Mouse (Mus musculus) midbrain, embryonic 12.5 days (tissue): ENCODE data around the gene Sp3. TPM values are rescaled to one million over a fixed set of nuclear protein-coding genes. Genes with fewer than 3 reads are reported as not detected.
"Not testable (repeated sequence)": the region's sequence is repeated elsewhere in the genome, so short reads cannot be mapped to it uniquely, and the experiment has no call there.

Experiments
- ATAC-seq: fragments of 200-750 bp; cut with Nextera tagmentation; 2 replicates; pipeline ENCODE4 v1.8.0; 2017; ENCODE audit warnings: low read depth, moderate TSS enrichment, moderate library complexity; ENCODE audit not compliant: low FRiP score
- H3K27ac ChIP-seq: fragments of 300-500 bp; sonication (generic); replicated peaks from 2 replicates; pipeline ENCODE4 v1.5.1; 2016; ENCODE audit warnings: mild to moderate bottlenecking
- H3K27me3 ChIP-seq: fragments of 300-500 bp; sonication (generic); 2 replicates; pipeline ENCODE4 v1.6.1; 2016; ENCODE audit warnings: mild to moderate bottlenecking
- H3K36me3 ChIP-seq: fragments of 300-500 bp; sonication (generic); 2 replicates; pipeline ENCODE4 v1.6.1; 2016
- H3K4me1 ChIP-seq: fragments of 300-500 bp; sonication (generic); 2 replicates; pipeline ENCODE4 v1.6.1; 2016
- H3K4me2 ChIP-seq: fragments of 300-500 bp; sonication (generic); replicated peaks from 2 replicates; pipeline ENCODE4 v1.6.1; 2016; ENCODE audit warnings: mild to moderate bottlenecking, moderate library complexity
- H3K4me3 ChIP-seq: fragments of 300-500 bp; sonication (generic); 2 replicates; pipeline ENCODE4 v1.5.1; 2016; ENCODE audit warnings: mild to moderate bottlenecking
- H3K9ac ChIP-seq: fragments of 300-500 bp; sonication (generic); replicated peaks from 2 replicates; pipeline ENCODE4 v1.6.1; 2016; ENCODE audit warnings: mild to moderate bottlenecking, moderate library complexity
- H3K9me3 ChIP-seq: fragments of 300-500 bp; sonication (generic); 2 replicates; pipeline ENCODE4 v1.6.1; 2016; ENCODE audit warnings: mild to moderate bottlenecking
- WGBS: fragments of 180-500 bp; shearing (Covaris S2); methylation state at CpG from one replicate; pipeline ENCODE4 v1.1.7; 2016; 5-methylcytosine and 5-hydroxymethylcytosine counted together
- polyA plus RNA-seq: library from polyadenylated mRNA; unstranded; fragments of >200 nt; fragmentation: Nextera tagmentation; extraction: Ambion mirVana; gene quantifications from 2 replicates; pipeline ENCODE4 v1.2.1, GENCODE M21; 2016

Sp3 gene
- 70.8 and 75.9 TPM in 2 replicates for polyA plus RNA-seq

DNA sequence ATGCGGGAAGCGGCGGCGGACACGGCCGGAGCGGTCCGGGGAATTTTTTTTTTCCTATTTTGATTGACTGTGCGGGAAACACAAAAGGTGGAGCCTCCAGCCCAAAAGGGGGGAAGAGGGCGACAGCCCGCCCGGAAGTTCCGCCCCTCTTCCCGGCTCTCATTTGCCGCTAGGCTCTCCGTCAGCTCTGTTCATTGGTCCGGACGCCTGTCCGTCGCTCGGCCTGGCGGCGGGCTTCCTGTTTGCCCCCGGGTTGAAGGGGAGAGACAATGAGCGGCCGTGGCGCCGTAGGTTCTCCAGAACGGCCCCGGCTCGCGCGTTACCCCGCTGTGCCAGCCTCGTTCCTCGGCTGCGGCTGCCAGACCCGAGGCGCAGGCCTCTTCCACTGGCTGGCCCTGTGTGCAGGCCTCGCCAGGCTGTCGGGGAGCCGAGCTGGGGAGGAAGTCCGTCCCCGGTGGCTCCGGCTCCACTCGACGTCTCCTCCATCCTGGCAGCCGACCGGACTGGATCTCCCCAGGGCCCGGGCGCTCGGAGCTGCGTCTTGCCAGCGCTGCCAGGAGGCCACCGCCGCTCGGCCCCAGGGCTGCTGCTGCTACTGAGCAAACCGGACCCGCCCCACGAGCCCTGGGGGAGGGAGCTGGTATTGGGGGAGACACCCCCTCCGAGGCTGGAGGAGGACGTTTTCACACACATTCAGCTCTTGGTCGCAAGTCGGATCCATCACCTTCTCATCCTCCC is at the start of gene Sp3:
Sp3 (minus strand) TSS at position 110 of the 738 bp plus-strand sequence.
- ATAC-seq, result peak; percentile 89
- Histone ChIP-seq H3K9me3 (no peaks in the 10 kb centered on the region), H3K4me3 (peak within 1 kb of the TSS; percentile 99), H3K36me3 (no peaks in the 10 kb centered on the region), H3K27me3 (no peaks in the 10 kb centered on the region), H3K4me1 (peaks cover 25% of the 10 kb centered on the region), H3K27ac (peak within 1 kb of the TSS; percentile 100), H3K4me2 (peak within 1 kb of the TSS; percentile 65), H3K9ac (peak within 1 kb of the TSS; percentile 100)
- under 1% methylated on average over 64 of the region's 64 CpGs for WGBS

- Histone ChIP-seq H3K27ac (no peak overlapping the region), H3K27me3 (no peaks in the 10 kb centered on the region), H3K4me1 (no peaks in the 10 kb centered on the region), H3K9me3 (no peaks in the 10 kb centered on the region), H3K9ac (no peak overlapping the region), H3K36me3 (no peaks in the 10 kb centered on the region), H3K4me3 (no peak overlapping the region), H3K4me2 (no peak overlapping the region)
- 91% methylated on average over 3 of the region's 3 CpGs for WGBS
- ATAC-seq, result no peak
Measured at GRCm38 (mm10) chr2:73029846-73030245, 49.6 kb upstream of the Sp3 start.

GRCm38 (mm10) chr2:73028019-73028418 is 47.8 kb upstream of the Sp3 start:
- no peaks in the 10 kb centered on the region for H3K36me3 ChIP-seq
- 91% methylated on average over 3 of the region's 3 CpGs for WGBS
- H3K4me3 ChIP-seq, result no peak overlapping the region
- H3K4me1 ChIP-seq, result no peaks in the 10 kb centered on the region
- H3K27me3 ChIP-seq, result no peaks in the 10 kb centered on the region
- H3K9me3 ChIP-seq, result no peaks in the 10 kb centered on the region
- H3K27ac ChIP-seq, result no peak overlapping the region
- H3K9ac ChIP-seq, result no peak overlapping the region
- no peak overlapping the region for H3K4me2 ChIP-seq
- ATAC-seq, result no peak

- H3K36me3 ChIP-seq, result no peaks in the 10 kb centered on the region
- no peak overlapping the region for H3K4me3 ChIP-seq
- H3K27me3 ChIP-seq, result no peaks in the 10 kb centered on the region
- no peak overlapping the region for H3K9ac ChIP-seq
- H3K27ac ChIP-seq, result no peak overlapping the region
- ATAC-seq, result no peak
- WGBS, result 60% methylated on average over 3 of the region's 3 CpGs
- no peak overlapping the region for H3K4me2 ChIP-seq
- H3K9me3 ChIP-seq, result no peaks in the 10 kb centered on the region
- H3K4me1 ChIP-seq, result no peaks in the 10 kb centered on the region
Measured at GRCm38 (mm10) chr2:73027126-73027525, 46.9 kb upstream of the Sp3 start.

DNA sequence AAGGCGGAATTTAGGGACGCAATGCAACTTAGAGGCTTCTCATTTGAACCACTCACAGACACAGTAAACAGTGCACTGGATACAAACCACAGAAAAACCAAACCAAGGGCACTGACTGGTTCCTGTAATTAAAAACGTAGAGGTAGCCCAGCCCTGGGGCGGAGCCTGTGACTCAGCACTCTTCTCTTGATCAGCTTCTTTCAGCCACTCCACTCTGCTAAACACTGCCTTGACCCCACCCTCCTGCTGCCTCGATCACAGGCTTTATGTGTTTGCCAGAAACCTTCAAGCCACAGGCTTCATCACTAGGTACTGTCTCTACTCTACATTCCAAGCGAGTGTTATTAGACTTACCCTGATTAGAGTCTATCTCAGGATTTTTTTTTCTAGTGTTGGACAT is 43.6 kb upstream of the Sp3 start:
- H3K4me3 ChIP-seq, result no peak overlapping the region
- ATAC-seq, result no peak
- no peaks in the 10 kb centered on the region for H3K4me1 ChIP-seq
- H3K4me2 ChIP-seq, result no peak overlapping the region
- no peaks in the 10 kb centered on the region for H3K27me3 ChIP-seq
- H3K9me3 ChIP-seq, result no peaks in the 10 kb centered on the region
- no peak overlapping the region for H3K9ac ChIP-seq
- no peaks in the 10 kb centered on the region for H3K36me3 ChIP-seq
- WGBS, result 52% methylated on average over 6 of the region's 6 CpGs
- H3K27ac ChIP-seq, result no peak overlapping the region

DNA sequence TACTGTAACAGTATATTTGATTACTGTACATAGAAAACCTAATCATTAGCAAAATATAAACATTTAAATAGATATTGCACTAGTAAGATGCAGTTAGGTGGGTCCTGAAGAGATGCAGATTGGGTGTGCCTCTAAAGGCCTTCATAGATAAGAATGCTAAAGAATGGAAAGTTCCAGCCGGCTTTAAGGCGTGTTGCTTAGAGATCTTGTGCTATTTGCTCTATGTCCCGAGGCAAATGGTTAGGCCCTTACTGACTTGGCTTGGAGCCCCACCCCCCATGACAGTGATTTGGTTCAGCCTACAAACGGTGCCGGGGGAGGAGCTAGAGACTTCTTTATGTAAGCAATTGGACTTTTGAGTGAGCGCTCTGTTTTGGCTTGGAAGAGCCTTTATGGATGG is 40.8 kb upstream of the Sp3 start:
- Histone ChIP-seq H3K27me3 (no peaks in the 10 kb centered on the region), H3K4me2 (no peak overlapping the region), H3K4me3 (no peak overlapping the region), H3K27ac (no peak overlapping the region), H3K36me3 (no peaks in the 10 kb centered on the region), H3K4me1 (no peaks in the 10 kb centered on the region), H3K9ac (no peak overlapping the region), H3K9me3 (no peaks in the 10 kb centered on the region)
- no peak for ATAC-seq
- WGBS, result 87% methylated on average over 6 of the region's 6 CpGs

DNA sequence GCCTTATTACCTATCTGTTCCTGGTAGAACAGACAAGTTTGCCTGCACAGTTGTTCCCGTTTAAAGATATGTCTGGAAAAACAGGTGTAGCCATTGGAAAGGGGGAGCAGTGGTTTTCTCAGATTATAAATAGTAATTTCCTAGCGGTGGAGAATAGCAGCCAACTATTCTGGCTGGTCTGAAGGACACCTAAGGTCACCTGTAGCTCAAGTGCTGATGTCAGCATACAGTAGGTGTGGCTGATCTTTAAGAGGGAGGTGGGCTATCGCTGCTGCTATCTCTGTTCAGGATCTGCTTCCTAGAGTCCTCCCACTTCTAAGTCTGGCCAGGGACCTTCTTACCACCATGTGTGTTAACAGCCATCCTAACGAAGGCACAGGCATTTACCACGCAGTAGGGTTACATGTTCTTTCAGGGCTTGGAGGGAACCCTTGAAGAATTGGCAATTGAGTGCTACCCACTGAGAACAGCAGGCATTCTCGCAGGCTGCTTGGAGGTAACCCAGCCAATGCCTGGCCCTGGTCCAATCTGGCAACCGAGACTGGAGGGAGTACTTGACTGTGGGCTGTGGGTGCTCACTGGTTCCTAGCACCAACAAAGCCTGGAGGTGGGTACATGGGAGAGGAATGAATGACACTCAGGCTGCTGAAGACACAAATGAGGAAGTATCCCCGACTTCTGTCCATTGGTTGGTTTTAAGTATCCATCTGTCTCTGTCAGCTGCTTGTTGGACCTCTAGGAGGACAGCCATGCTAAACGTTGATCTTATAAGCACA is 39.3 kb upstream of the Sp3 start:
- H3K36me3 ChIP-seq, result no peaks in the 10 kb centered on the region
- H3K9ac ChIP-seq, result no peak overlapping the region
- H3K27ac ChIP-seq, result no peak overlapping the region
- 81% methylated on average over 9 of the region's 9 CpGs for WGBS
- no peaks in the 10 kb centered on the region for H3K9me3 ChIP-seq
- no peak for ATAC-seq
- H3K27me3 ChIP-seq, result no peaks in the 10 kb centered on the region
- H3K4me2 ChIP-seq, result no peak overlapping the region
- H3K4me1 ChIP-seq, result no peaks in the 10 kb centered on the region
- H3K4me3 ChIP-seq, result no peak overlapping the region

- not testable (repeated sequence) for ATAC-seq, H3K4me1 ChIP-seq, H3K36me3 ChIP-seq, H3K27me3 ChIP-seq, H3K27ac ChIP-seq, H3K4me2 ChIP-seq, H3K4me3 ChIP-seq, H3K9ac ChIP-seq
- 91% methylated on average over 9 of the region's 9 CpGs for WGBS
- H3K9me3 ChIP-seq, result peaks cover 14% of the 10 kb centered on the region
Measured at GRCm38 (mm10) chr2:73014063-73014462, 33.8 kb upstream of the Sp3 start.

- Histone ChIP-seq H3K9ac (no peak overlapping the region), H3K4me3 (no peak overlapping the region), H3K36me3 (no peaks in the 10 kb centered on the region), H3K4me1 (no peaks in the 10 kb centered on the region), H3K4me2 (no peak overlapping the region), H3K27me3 (no peaks in the 10 kb centered on the region), H3K9me3 (peaks cover 14% of the 10 kb centered on the region), H3K27ac (no peak overlapping the region)
- 68% methylated on average over 20 of the region's 20 CpGs for WGBS
- ATAC-seq, result no peak
Measured at GRCm38 (mm10) chr2:73012636-73013035, 32.4 kb upstream of the Sp3 start.

DNA sequence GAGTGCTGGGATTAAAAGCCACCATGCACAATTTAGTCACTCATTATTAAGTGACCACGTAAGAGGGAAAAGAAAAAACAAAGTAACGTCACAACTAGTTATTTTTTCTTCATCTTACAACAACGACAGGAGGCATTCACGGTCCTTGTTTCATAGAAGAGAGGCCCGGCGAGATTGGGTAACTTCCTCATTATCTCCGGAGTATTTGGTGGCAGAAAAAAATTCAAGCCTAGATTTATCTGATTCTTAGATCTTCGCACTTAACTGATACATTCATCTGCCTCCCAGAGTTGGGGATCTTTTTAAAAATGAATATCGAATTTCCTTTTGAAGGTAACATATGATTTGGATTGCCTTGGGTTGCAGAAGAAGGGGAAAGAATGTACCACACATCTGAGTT is 27.2 kb upstream of the Sp3 start:
- Histone ChIP-seq H3K27me3 (no peaks in the 10 kb centered on the region), H3K4me3 (no peak overlapping the region), H3K9me3 (peaks cover 14% of the 10 kb centered on the region), H3K4me2 (no peak overlapping the region), H3K9ac (no peak overlapping the region), H3K4me1 (peaks cover 24% of the 10 kb centered on the region), H3K36me3 (no peaks in the 10 kb centered on the region), H3K27ac (no peak overlapping the region)
- 96% methylated on average over 9 of the region's 9 CpGs for WGBS
- ATAC-seq, result no peak

GRCm38 (mm10) chr2:73005611-73006515 is 25.6 kb upstream of the Sp3 start:
- Histone ChIP-seq H3K9ac (0 out of 2 replicates have a peak overlapping the region, but pooled peaks have one; percentile 20), H3K27me3 (no peaks in the 10 kb centered on the region), H3K9me3 (peaks cover 10% of the 10 kb centered on the region), H3K27ac (peak overlapping the region; percentile 54), H3K4me2 (no peak overlapping the region), H3K4me3 (no peak overlapping the region), H3K36me3 (no peaks in the 10 kb centered on the region), H3K4me1 (peaks cover 24% of the 10 kb centered on the region)
- peak; percentile 60; the same call in 1 of the 2 replicates for ATAC-seq
- 51% methylated on average over 3 of the region's 3 CpGs for WGBS
